Mouse (Mus musculus) heart, embryonic 13.5 days (tissue): ENCODE data around the gene Bdkrb1. TPM values are rescaled to one million over a fixed set of nuclear protein-coding genes. Genes with fewer than 3 reads are reported as not detected.
A peak's percentile ranks its signal among the peaks of the same experiment; 100 is the strongest.

ENCODE experiments used
- ATAC-seq: fragments of 200-750 bp; cut with Nextera tagmentation; 2 replicates; pipeline ENCODE4 v1.8.0; 2017; ENCODE audit warnings: moderate TSS enrichment; ENCODE audit not compliant: insufficient number of reproducible peaks, low FRiP score, low TSS enrichment; ENCODE audit errors: extremely low read depth
- H3K27ac ChIP-seq: fragments of 300-500 bp; sonication (generic); replicated peaks from 2 replicates; pipeline ENCODE4 v1.5.1; 2015; ENCODE audit warnings: moderate library complexity, mild to moderate bottlenecking, inconsistent platforms
- H3K27me3 ChIP-seq: fragments of 300-500 bp; sonication (generic); replicated peaks from 2 replicates; pipeline ENCODE4 v1.6.1; 2015; ENCODE audit warnings: mild to moderate bottlenecking, inconsistent platforms
- H3K36me3 ChIP-seq: fragments of 300-500 bp; sonication (generic); 2 replicates; pipeline ENCODE4 v1.6.1; 2015; ENCODE audit warnings: mild to moderate bottlenecking, inconsistent platforms
- H3K4me1 ChIP-seq: fragments of 300-500 bp; sonication (generic); 2 replicates; pipeline ENCODE4 v1.6.1; 2015; ENCODE audit warnings: inconsistent platforms
- H3K4me2 ChIP-seq: fragments of 300-500 bp; sonication (generic); 2 replicates; pipeline ENCODE4 v1.6.1; 2015; ENCODE audit warnings: inconsistent platforms, mild to moderate bottlenecking, moderate library complexity
- H3K4me3 ChIP-seq: fragments of 300-500 bp; sonication (generic); 2 replicates; pipeline ENCODE4 v1.5.1; 2015; ENCODE audit warnings: moderate library complexity, mild to moderate bottlenecking, inconsistent platforms
- H3K9ac ChIP-seq: fragments of 300-500 bp; sonication (generic); 2 replicates; pipeline ENCODE4 v1.6.1; 2015; ENCODE audit warnings: inconsistent platforms, mild to moderate bottlenecking, moderate library complexity
- H3K9me3 ChIP-seq: fragments of 300-500 bp; sonication (generic); 2 replicates; pipeline ENCODE4 v1.6.1; 2016; ENCODE audit warnings: inconsistent platforms
- WGBS: fragments of 180-500 bp; shearing (Covaris S2); methylation state at CpG from one replicate; pipeline ENCODE4 v1.1.7; 2015; ENCODE audit warnings: mixed read lengths; 5-methylcytosine and 5-hydroxymethylcytosine counted together
- polyA plus RNA-seq: library from polyadenylated mRNA; unstranded; fragments of >200 nt; fragmentation: Nextera tagmentation; extraction: Ambion mirVana; gene quantifications from 2 replicates; pipeline ENCODE4 v1.2.1, GENCODE M21; 2015

The Bdkrb1 gene
- polyA plus RNA-seq, 1 experiment from 2014 or later: not detected

GRCm38 (mm10) chr12:105572622-105573021 is 30.3 kb upstream of the Bdkrb1 start:
- no peak overlapping the region for H3K9ac ChIP-seq
- no peak overlapping the region for H3K4me3 ChIP-seq
- peaks cover 9% of the 10 kb centered on the region; the same call in 1 of the 2 replicates for H3K27me3 ChIP-seq
- no peaks in the 10 kb centered on the region for H3K36me3 ChIP-seq
- no peak overlapping the region for H3K4me2 ChIP-seq
- H3K9me3 ChIP-seq: no peaks in the 10 kb centered on the region
- ATAC-seq: no peak
- H3K27ac ChIP-seq: no peak overlapping the region
- 69% methylated on average over 2 of the region's 2 CpGs for WGBS
- peaks cover 12% of the 10 kb centered on the region for H3K4me1 ChIP-seq

GRCm38 (mm10) chr12:105574356-105574755 is 28.5 kb upstream of the Bdkrb1 start:
- Histone ChIP-seq H3K27ac (no peak overlapping the region), H3K4me3 (no peak overlapping the region), H3K4me1 (peaks cover 12% of the 10 kb centered on the region), H3K9me3 (no peaks in the 10 kb centered on the region), H3K4me2 (no peak overlapping the region), H3K27me3 (peaks cover 9% of the 10 kb centered on the region; the same call in 1 of the 2 replicates), H3K9ac (no peak overlapping the region), H3K36me3 (no peaks in the 10 kb centered on the region)
- 81% methylated on average over 4 of the region's 4 CpGs for WGBS
- ATAC-seq: no peak; the same call in 1 of the 2 replicates

GRCm38 (mm10) chr12:105580490-105580889 is 22.4 kb upstream of the Bdkrb1 start:
- Histone ChIP-seq H3K4me3 (no peak overlapping the region), H3K4me1 (peaks cover 14% of the 10 kb centered on the region), H3K4me2 (no peak overlapping the region), H3K9me3 (no peaks in the 10 kb centered on the region), H3K36me3 (no peaks in the 10 kb centered on the region), H3K27me3 (peaks cover 8% of the 10 kb centered on the region), H3K9ac (no peak overlapping the region), H3K27ac (no peak overlapping the region)
- no peak for ATAC-seq
- 76% methylated on average over 17 of the region's 17 CpGs for WGBS

GRCm38 (mm10) chr12:105582486-105582885 is 20.4 kb upstream of the Bdkrb1 start:
- peaks cover 25% of the 10 kb centered on the region for H3K27me3 ChIP-seq
- H3K27ac ChIP-seq: no peak overlapping the region
- H3K9me3 ChIP-seq: no peaks in the 10 kb centered on the region
- H3K36me3 ChIP-seq: no peaks in the 10 kb centered on the region
- no peak for ATAC-seq
- H3K4me1 ChIP-seq: peaks cover 14% of the 10 kb centered on the region
- H3K4me3 ChIP-seq: no peak overlapping the region
- no peak overlapping the region for H3K9ac ChIP-seq
- 66% methylated on average over 9 of the region's 9 CpGs for WGBS
- H3K4me2 ChIP-seq: no peak overlapping the region

- no peak overlapping the region for H3K27ac ChIP-seq
Measured at GRCm38 (mm10) chr12:105583484-105583883, 19.4 kb upstream of the Bdkrb1 start.

GRCm38 (mm10) chr12:105584851-105585250 is 18.0 kb upstream of the Bdkrb1 start:
- H3K9me3 ChIP-seq: no peaks in the 10 kb centered on the region
- no peak for ATAC-seq
- no peak overlapping the region for H3K4me2 ChIP-seq
- H3K4me1 ChIP-seq: peaks cover 14% of the 10 kb centered on the region
- 0 out of 2 replicates have a peak overlapping the region, but pooled peaks have one; percentile 3 for H3K9ac ChIP-seq
- peaks cover 32% of the 10 kb centered on the region for H3K27me3 ChIP-seq
- no peak overlapping the region for H3K27ac ChIP-seq
- WGBS: 11% methylated on average over 12 of the region's 12 CpGs
- H3K4me3 ChIP-seq: no peak overlapping the region
- no peaks in the 10 kb centered on the region for H3K36me3 ChIP-seq

More at GRCm38 (mm10) chr12:105583484-105583883, 19.4 kb upstream of the Bdkrb1 start:
- Histone ChIP-seq H3K9me3 (no peaks in the 10 kb centered on the region), H3K9ac (no peak overlapping the region), H3K4me1 (peaks cover 14% of the 10 kb centered on the region), H3K36me3 (no peaks in the 10 kb centered on the region), H3K4me3 (no peak overlapping the region), H3K27me3 (peaks cover 32% of the 10 kb centered on the region), H3K4me2 (no peak overlapping the region)
- 42% methylated on average over 2 of the region's 2 CpGs for WGBS
- ATAC-seq: no peak

GRCm38 (mm10) chr12:105587526-105587925 is 15.4 kb upstream of the Bdkrb1 start:
- H3K9me3 ChIP-seq: no peaks in the 10 kb centered on the region
- peaks cover 14% of the 10 kb centered on the region for H3K4me1 ChIP-seq
- no peak overlapping the region for H3K4me3 ChIP-seq
- ATAC-seq: no peak
- WGBS: 76% methylated on average over 8 of the region's 8 CpGs
- H3K27ac ChIP-seq: no peak overlapping the region
- no peak overlapping the region for H3K9ac ChIP-seq
- no peak overlapping the region for H3K4me2 ChIP-seq
- H3K36me3 ChIP-seq: 0 out of 2 replicates have a peak, but pooled peaks cover 3% of the 10 kb centered on the region
- peaks cover 39% of the 10 kb centered on the region for H3K27me3 ChIP-seq

GRCm38 (mm10) chr12:105590786-105591185 is 12.1 kb upstream of the Bdkrb1 start:
- ATAC-seq: no peak
- Histone ChIP-seq H3K9me3 (no peaks in the 10 kb centered on the region), H3K4me1 (peaks cover 12% of the 10 kb centered on the region), H3K27ac (no peak overlapping the region), H3K36me3 (0 out of 2 replicates have a peak, but pooled peaks cover 3% of the 10 kb centered on the region), H3K4me3 (no peak overlapping the region), H3K9ac (no peak overlapping the region), H3K4me2 (no peak overlapping the region), H3K27me3 (peaks cover 31% of the 10 kb centered on the region)
- WGBS: 79% methylated on average over 7 of the region's 7 CpGs

GRCm38 (mm10) chr12:105592361-105592761 is 10.5 kb upstream of the Bdkrb1 start:
- Histone ChIP-seq H3K4me1 (peaks cover 12% of the 10 kb centered on the region), H3K27ac (no peak overlapping the region), H3K27me3 (peaks cover 15% of the 10 kb centered on the region), H3K9me3 (no peaks in the 10 kb centered on the region), H3K4me3 (no peak overlapping the region), H3K4me2 (no peak overlapping the region), H3K9ac (no peak overlapping the region), H3K36me3 (0 out of 2 replicates have a peak, but pooled peaks cover 3% of the 10 kb centered on the region)
- ATAC-seq: no peak
- 93% methylated on average over 23 of the region's 23 CpGs for WGBS

- no peak overlapping the region for H3K4me3 ChIP-seq
- H3K9ac ChIP-seq: no peak overlapping the region
- H3K9me3 ChIP-seq: no peaks in the 10 kb centered on the region
- peaks cover 12% of the 10 kb centered on the region for H3K4me1 ChIP-seq
- 0 out of 2 replicates have a peak, but pooled peaks cover 3% of the 10 kb centered on the region for H3K36me3 ChIP-seq
- WGBS: 64% methylated on average over 4 of the region's 4 CpGs
- H3K27me3 ChIP-seq: peaks cover 7% of the 10 kb centered on the region; the same call in 1 of the 2 replicates
- no peak for ATAC-seq
- no peak overlapping the region for H3K27ac ChIP-seq
- no peak overlapping the region for H3K4me2 ChIP-seq
Measured at GRCm38 (mm10) chr12:105593471-105593870, 9.4 kb upstream of the Bdkrb1 start.

GRCm38 (mm10) chr12:105597135-105597534 is 5.8 kb upstream of the Bdkrb1 start:
- ATAC-seq: no peak
- Histone ChIP-seq H3K27ac (no peak overlapping the region), H3K9ac (no peak overlapping the region), H3K36me3 (0 out of 2 replicates have a peak, but pooled peaks cover 2% of the 10 kb centered on the region), H3K4me1 (peaks cover 18% of the 10 kb centered on the region), H3K9me3 (no peaks in the 10 kb centered on the region), H3K4me2 (no peak overlapping the region), H3K27me3 (peaks cover 2% of the 10 kb centered on the region; the same call in 1 of the 2 replicates), H3K4me3 (no peak overlapping the region)
- 82% methylated on average over 8 of the region's 8 CpGs for WGBS

- peaks cover 18% of the 10 kb centered on the region for H3K4me1 ChIP-seq
- no peak overlapping the region for H3K27ac ChIP-seq
- no peak overlapping the region for H3K4me3 ChIP-seq
- no peak overlapping the region for H3K4me2 ChIP-seq
- H3K36me3 ChIP-seq: no peaks in the 10 kb centered on the region
- H3K9ac ChIP-seq: no peak overlapping the region
- 77% methylated on average over 10 of the region's 10 CpGs for WGBS
- ATAC-seq: no peak
- no peaks in the 10 kb centered on the region; the same call in 1 of the 2 replicates for H3K27me3 ChIP-seq
- H3K9me3 ChIP-seq: no peaks in the 10 kb centered on the region
Measured at GRCm38 (mm10) chr12:105598503-105598902, 4.4 kb upstream of the Bdkrb1 start.
